Mouse (Mus musculus) neutrophil, adult 59 days (primary cell): ENCODE measurements around the gene Syne1. TPM values are rescaled to one million over a fixed set of nuclear protein-coding genes. Genes with fewer than 3 reads are reported as not detected.

Experiments used
- total RNA-seq, 2 experiments: library from RNA; stranded (reverse); gene quantifications; 1 replicate in 1 of 2; 2 replicates in 1 of 2; pipeline ENCODE4 v1.2.4; 2023

Syne1 gene
- total RNA-seq = 100 to 1,000 TPM; 468 to 598 TPM

DNA sequence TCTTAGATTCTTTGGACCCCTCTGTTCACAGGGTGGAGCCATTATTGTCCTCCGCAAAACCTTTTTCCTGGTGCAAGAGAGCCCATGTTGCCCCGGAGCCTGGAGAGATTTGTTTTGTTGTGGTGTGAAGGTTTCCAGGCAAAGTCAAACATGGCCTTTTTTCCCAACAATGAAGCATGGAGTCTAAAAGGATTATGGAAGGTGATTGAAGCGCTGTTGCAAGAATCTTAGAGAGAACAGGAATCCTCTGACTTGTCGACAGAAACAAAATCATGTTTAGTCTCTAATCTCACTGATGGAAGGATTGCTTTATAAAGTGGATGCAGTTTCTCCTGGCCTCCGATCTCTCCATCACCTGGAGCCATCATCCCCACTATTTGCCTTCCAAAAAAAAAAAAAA, at the start of gene Syne1:
TSS of gene Syne1 (minus strand) at position 101 of the 400 bp plus-strand sequence.

GRCm38 (mm10) chr10:5593464-5593863, 42.2 kb upstream of the Syne1 start, which contains the start of gene Myct1:
TSS of gene Myct1 (plus strand) at chr10:5593775.

DNA sequence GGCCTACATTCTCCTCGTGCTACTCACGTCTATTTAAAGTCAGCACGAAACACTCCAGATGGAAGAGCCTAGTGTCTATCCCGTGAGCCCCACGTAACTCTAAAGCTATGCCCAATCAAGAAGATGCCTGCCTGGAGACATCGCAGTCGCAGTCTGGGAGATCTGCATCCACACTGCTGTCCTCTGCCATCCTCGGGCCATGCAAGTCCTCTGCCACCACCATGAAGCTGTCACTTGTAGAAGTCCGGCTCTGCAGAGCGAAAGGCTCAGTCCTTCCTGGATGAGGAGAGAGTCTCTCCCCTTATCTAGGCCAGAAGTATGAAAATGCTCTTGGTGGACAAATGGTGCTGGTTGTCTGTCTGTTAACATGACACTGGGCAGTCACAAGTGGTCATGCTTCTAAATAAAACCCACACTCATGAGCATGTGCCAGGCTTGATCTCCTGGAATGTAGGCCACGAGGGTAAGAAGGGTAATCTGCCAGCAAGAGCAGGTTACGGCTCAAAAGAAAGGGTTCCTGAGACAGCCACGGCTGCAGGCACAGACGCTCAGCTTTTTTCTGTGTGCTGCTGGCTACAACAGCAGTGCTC, 482.5 kb downstream of the Syne1 start, which contains the start of gene Gm10097:
TSS of gene Gm10097 (plus strand) at position 517 of the 590 bp plus-strand sequence.

Other genes with a start within 250 kb of the Syne1 start
- gene Myct1, start 42.3 kb upstream of the Syne1 start, total RNA-seq = under 1 TPM; 0.18 to 0.27 TPM
- gene Vip, start 87.7 kb upstream of the Syne1 start, total RNA-seq = not detected